Mouse (Mus musculus): ENCODE data around the gene Kif21a. TPM values are rescaled to one million over a fixed set of nuclear protein-coding genes. Genes with fewer than 3 reads are reported as not detected.

Gene Kif21a
- polyA plus RNA-seq, 1 experiment = 8.4 TPM

DNA sequence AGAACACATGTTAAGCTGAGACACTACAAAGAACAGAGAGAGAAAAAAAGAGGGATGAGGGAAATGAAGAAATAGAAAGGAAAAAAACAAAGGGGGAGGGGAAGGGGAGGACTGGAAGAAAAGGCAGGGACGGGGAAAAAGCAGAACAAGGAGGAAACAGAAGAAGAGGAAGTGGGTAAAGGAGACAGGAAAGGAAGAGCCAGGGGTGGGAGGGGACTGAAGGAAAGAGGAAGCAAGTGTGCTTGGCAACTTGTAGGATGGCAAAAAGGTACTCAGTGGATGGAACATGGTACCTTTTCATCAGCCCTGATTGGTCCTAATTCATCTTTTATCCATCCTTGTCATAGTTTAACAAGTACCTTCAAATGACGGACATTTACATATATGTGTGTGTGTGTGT lies 86.4 kb downstream of the Kif21a start:
- TF ChIP-seq CTCF (IDR thresholded peaks at IDR 0.05; ENCODE audit: insufficient read depth, low read length) (no peak), POLR2A (IDR thresholded peaks at IDR 0.05; ENCODE audit: borderline replicate concordance, extremely low read depth, low read depth, low read length) (no peak)
- no peak for DNase-seq
- 63% methylated on average over 2 of the region's 2 CpGs for WGBS
- no peaks in the 10 kb centered on the region for H3K4me1 ChIP-seq (ENCODE audit: control insufficient read depth, insufficient read depth, low read length)
- H3K4me3 ChIP-seq (replicated peaks; ENCODE audit: extremely low read depth, low read depth, low read length) = no peak overlapping the region

DNA sequence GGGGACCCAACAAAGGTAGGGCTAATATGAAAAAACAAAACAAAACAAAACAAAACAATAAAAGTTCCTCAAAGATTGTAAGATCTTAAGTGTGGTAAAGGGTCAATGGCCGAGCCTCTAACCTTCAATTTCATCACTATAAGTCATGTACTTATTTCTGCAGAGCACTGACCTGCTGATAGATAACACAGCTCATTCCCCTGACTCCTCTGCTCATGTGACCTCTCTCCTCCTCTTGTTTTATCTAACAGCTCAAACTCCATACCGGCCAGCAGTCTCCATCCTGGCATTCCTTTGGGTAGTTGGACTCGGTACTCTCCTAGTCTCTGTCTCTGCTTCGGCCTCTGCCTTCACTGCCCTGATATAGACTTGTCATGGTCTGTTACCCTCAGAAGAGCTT lies 87.2 kb downstream of the Kif21a start:
- 88% methylated on average over 4 of the region's 4 CpGs for WGBS
- TF ChIP-seq CTCF (IDR thresholded peaks at IDR 0.05; ENCODE audit: insufficient read depth, low read length) = no peak
- TF ChIP-seq POLR2A (IDR thresholded peaks at IDR 0.05; ENCODE audit: borderline replicate concordance, extremely low read depth, low read depth, low read length) = no peak
- no peak for DNase-seq
- Histone ChIP-seq H3K4me1 (ENCODE audit: control insufficient read depth, insufficient read depth, low read length) (no peaks in the 10 kb centered on the region), H3K4me3 (replicated peaks; ENCODE audit: extremely low read depth, low read depth, low read length) (no peak overlapping the region)

DNA sequence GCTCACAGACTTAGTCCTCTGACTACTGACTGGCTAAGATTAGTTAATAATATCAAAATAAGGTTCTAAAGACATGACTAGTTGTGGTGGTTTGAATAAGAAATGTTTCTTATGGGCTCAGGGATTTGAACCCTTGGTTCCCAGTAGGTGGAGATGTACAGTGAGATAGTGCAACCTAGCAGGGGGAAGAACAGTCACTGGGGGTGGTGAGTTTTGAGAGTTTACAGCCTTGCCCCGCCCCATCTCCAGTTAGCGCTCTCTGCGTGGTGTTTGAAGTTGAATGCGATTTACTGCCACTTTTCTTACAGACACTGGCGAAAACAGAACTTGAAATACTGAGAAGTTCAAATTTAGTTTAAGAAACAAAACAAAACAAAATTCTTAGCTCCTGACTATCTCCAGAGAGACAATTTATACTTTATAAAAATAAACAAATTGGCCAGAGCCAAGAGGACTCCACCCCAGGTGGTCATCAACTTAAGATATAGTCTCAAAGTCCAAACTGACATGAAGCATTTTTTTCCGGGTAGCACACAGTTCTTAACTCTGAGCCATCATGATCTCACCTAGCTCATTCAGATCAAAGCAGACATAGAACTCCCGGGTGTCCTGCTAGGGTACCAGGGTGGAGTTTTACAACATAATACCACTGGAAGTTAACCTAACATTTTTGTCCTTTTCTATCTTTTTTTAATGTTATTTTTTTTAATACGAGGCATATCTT lies 88.8 kb downstream of the Kif21a start:
- TF ChIP-seq POLR2A (IDR thresholded peaks at IDR 0.05; ENCODE audit: borderline replicate concordance, extremely low read depth, low read depth, low read length) = no peak
- TF ChIP-seq CTCF (IDR thresholded peaks at IDR 0.05; ENCODE audit: insufficient read depth, low read length) = no peak
- 85% methylated on average over 8 of the region's 8 CpGs for WGBS
- no peaks in the 10 kb centered on the region for H3K4me1 ChIP-seq (ENCODE audit: control insufficient read depth, insufficient read depth, low read length)
- H3K4me3 ChIP-seq (replicated peaks; ENCODE audit: extremely low read depth, low read depth, low read length) = no peak overlapping the region
- DNase-seq = no peak

DNA sequence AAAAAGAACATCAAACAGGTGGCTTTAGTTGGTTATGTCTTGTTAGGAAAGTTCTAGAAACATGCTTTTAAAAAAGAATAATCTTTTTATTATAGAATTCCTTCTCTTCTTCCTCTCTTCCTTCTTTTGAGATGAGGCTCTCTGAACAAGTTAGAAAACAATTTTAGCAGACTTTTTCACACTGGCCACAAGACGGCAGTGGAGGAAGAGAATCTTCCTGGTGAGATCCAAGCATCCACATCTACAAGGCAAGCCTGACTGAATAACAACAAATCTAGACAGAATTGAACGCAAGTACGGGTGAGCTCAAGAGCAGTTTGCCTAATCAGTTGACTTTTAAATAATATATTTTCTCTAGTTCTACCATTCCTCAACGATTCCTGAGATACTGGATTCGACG lies 98.4 kb downstream of the Kif21a start:
- no peak for DNase-seq
- Histone ChIP-seq H3K4me1 (ENCODE audit: control insufficient read depth, insufficient read depth, low read length) (no peaks in the 10 kb centered on the region), H3K4me3 (replicated peaks; ENCODE audit: extremely low read depth, low read depth, low read length) (no peak overlapping the region)
- WGBS = 85% methylated on average over 6 of the region's 6 CpGs
- TF ChIP-seq CTCF (IDR thresholded peaks at IDR 0.05; ENCODE audit: insufficient read depth, low read length) = no peak
- no peak for TF ChIP-seq POLR2A (IDR thresholded peaks at IDR 0.05; ENCODE audit: borderline replicate concordance, extremely low read depth, low read depth, low read length)

DNA sequence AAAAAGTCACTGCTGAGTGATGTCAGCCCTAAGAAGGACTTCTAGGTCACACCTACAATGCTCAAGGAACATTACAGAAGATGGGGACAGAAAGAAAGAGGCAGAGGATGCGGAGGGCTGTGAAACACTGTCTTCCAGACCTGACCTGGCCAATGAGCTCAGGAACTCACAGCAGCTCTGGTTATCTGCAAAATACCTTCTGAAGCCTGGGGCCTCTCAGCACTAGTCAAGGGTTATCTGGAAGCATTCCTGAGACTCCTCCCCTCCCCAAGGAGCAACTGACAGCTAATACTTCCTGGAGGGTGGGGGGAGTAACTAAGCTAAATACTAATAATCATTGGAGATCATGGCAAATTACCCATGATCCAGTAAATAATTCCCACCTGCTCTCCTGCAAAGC lies 111.3 kb downstream of the Kif21a start:
- H3K4me1 ChIP-seq (ENCODE audit: control insufficient read depth, insufficient read depth, low read length) = 0 out of 2 replicates have a peak, but pooled peaks cover 2% of the 10 kb centered on the region
- no peak for DNase-seq
- TF ChIP-seq POLR2A (IDR thresholded peaks at IDR 0.05; ENCODE audit: borderline replicate concordance, extremely low read depth, low read depth, low read length) (no peak), CTCF (IDR thresholded peaks at IDR 0.05; ENCODE audit: insufficient read depth, low read length) (no peak)
- H3K4me3 ChIP-seq (replicated peaks; ENCODE audit: extremely low read depth, low read depth, low read length) = no peak overlapping the region
- 90% methylated on average over 1 of the region's 1 CpGs for WGBS

DNA sequence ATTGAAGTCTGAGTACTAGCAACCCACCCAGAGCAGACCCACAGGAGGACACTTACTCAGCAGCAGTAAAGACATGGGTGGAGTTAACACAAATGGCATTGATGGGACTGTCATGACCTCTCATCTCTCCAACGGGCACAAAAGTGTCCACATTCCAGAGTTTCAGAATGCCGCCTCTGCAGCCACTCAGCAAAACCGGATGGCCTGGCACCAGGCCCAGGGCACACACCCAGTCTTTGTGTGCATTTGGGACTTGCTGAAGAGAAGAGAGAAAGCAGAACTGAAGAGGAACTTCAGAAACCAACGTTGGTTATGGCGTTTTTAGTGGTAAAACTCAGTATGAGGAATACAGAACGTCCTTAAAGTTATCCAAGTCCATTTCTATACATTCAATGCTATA lies 114.2 kb downstream of the Kif21a start:
- WGBS = 24% methylated on average over 6 of the region's 6 CpGs
- no peak for TF ChIP-seq CTCF (IDR thresholded peaks at IDR 0.05; ENCODE audit: insufficient read depth, low read length)
- no peak for TF ChIP-seq POLR2A (IDR thresholded peaks at IDR 0.05; ENCODE audit: borderline replicate concordance, extremely low read depth, low read depth, low read length)
- Histone ChIP-seq H3K4me1 (ENCODE audit: control insufficient read depth, insufficient read depth, low read length) (0 out of 2 replicates have a peak, but pooled peaks cover 2% of the 10 kb centered on the region), H3K4me3 (replicated peaks; ENCODE audit: extremely low read depth, low read depth, low read length) (no peak overlapping the region)
- DNase-seq = peak; percentile 11

DNA sequence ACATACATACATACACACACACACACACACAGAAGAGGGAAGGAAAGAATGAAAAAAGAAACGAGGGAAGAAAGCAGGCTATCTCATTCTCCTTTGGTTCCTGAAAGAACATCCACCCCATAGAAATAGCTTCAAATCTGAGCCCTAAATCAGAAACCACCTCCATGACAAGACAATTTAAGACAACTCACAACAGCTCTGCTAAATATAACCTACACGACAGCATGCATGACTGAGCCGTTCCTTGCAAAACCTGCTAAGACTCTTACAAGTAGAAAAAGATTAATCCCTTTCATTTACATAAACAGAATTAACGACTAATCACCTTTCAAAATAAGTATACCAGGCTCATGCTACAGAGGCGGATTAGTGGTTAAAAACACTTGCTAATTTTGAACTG lies 118.3 kb downstream of the Kif21a start:
- Histone ChIP-seq H3K4me3 (replicated peaks; ENCODE audit: extremely low read depth, low read depth, low read length) (no peak overlapping the region), H3K4me1 (ENCODE audit: control insufficient read depth, insufficient read depth, low read length) (0 out of 2 replicates have a peak, but pooled peaks cover 2% of the 10 kb centered on the region)
- DNase-seq = no peak
- TF ChIP-seq POLR2A (IDR thresholded peaks at IDR 0.05; ENCODE audit: borderline replicate concordance, extremely low read depth, low read depth, low read length) = no peak
- TF ChIP-seq CTCF (IDR thresholded peaks at IDR 0.05; ENCODE audit: insufficient read depth, low read length) = no peak
- 69% methylated on average over 5 of the region's 5 CpGs for WGBS

DNA sequence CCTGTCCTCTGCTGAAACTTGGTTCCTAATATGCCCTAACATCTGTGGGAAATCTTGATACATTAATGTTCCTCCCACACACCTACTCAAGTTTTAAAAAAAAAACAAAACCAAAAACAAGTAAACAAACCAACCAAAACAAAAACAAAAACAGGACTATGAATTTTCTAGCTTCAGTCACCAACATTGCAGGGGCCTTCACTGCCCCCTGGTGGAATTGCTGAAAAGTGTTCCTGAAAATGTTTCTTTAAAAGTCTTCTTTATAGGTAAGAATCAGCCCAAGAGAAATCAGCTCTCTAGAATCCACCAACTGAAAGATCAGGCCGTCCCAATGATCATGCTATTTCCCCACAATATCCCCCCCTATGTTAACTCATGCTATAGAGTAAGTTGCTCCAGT lies 120.7 kb downstream of the Kif21a start:
- H3K4me1 ChIP-seq (ENCODE audit: control insufficient read depth, insufficient read depth, low read length) = no peaks in the 10 kb centered on the region
- no peak overlapping the region for H3K4me3 ChIP-seq (replicated peaks; ENCODE audit: extremely low read depth, low read depth, low read length)
- WGBS = 18% methylated on average over 1 of the region's 1 CpGs
- peak; percentile 54 for TF ChIP-seq CTCF (IDR thresholded peaks at IDR 0.05; ENCODE audit: insufficient read depth, low read length)
- no peak for TF ChIP-seq POLR2A (IDR thresholded peaks at IDR 0.05; ENCODE audit: borderline replicate concordance, extremely low read depth, low read depth, low read length)
- DNase-seq = no peak

DNA sequence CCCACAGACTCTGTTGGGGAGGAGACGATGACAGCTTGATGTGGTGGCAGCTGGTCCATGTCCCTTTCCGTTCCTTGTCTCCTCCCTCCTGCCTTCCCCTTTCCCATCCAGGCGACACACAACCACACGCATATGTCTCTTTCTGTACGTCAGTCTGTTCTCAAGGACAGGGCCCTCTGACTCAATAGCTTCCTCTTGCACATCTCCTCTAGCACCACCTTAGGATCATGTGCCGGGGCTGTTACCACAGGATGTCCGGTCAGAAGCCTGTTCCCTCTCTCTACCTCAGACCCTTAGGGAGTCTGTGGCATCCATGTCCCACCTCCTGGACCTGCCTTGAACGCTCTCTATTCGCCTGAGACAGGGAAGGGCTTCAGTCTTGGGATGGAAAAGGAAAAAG lies 153.3 kb downstream of the Kif21a start:
- H3K4me3 ChIP-seq (replicated peaks; ENCODE audit: extremely low read depth, low read depth, low read length) = no peak overlapping the region
- 58% methylated on average over 9 of the region's 9 CpGs for WGBS
- TF ChIP-seq POLR2A (IDR thresholded peaks at IDR 0.05; ENCODE audit: borderline replicate concordance, extremely low read depth, low read depth, low read length) (no peak), CTCF (IDR thresholded peaks at IDR 0.05; ENCODE audit: insufficient read depth, low read length) (no peak)
- H3K4me1 ChIP-seq (ENCODE audit: control insufficient read depth, insufficient read depth, low read length) = no peaks in the 10 kb centered on the region
- DNase-seq = no peak

DNA sequence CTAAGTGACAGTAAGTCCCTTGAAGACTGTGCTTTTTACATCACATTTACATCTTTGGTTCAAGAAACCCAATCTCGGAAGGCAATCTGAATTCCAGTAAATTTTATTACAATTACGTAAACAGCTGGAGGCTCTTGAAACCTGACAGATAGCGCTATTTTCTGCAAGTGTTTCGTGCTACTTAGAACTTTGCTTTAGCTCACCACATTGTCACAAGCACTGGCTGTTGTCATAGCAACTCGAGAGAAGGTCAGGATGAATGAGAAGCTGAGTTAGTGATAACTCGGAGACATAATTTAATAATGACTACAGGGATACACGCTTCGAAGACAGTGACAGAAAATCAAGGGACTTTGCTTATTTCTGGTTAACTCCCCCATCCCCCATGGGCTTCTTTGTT lies 162.3 kb downstream of the Kif21a start:
- 62% methylated on average over 8 of the region's 8 CpGs for WGBS
- H3K4me1 ChIP-seq (ENCODE audit: control insufficient read depth, insufficient read depth, low read length) = no peaks in the 10 kb centered on the region
- no peak for DNase-seq
- TF ChIP-seq POLR2A (IDR thresholded peaks at IDR 0.05; ENCODE audit: borderline replicate concordance, extremely low read depth, low read depth, low read length) = no peak
- TF ChIP-seq CTCF (IDR thresholded peaks at IDR 0.05; ENCODE audit: insufficient read depth, low read length) = no peak
- no peak overlapping the region for H3K4me3 ChIP-seq (replicated peaks; ENCODE audit: extremely low read depth, low read depth, low read length)

Other genes starting within 250 kb of the Kif21a start
- 4.0 and 6.5 TPM in 2 replicates for gene Abcd2, start 141.9 kb upstream of the Kif21a start, polyA plus RNA-seq (2012; rRNA removed)
- not detected in 2 replicates for gene CN725425, start 149.5 kb upstream of the Kif21a start, polyA plus RNA-seq (2012; rRNA removed)